Mouse (Mus musculus) liver, postnatal 0 days (tissue): ENCODE results near the gene Nr3c2.

Source experiments
- CTCF ChIP-seq: sonication (generic); IDR thresholded peaks from 2 replicates; pipeline ENCODE4 v1.5.1; 2016; ENCODE audit warnings: antibody characterized with exemption, low read depth
- EP300 ChIP-seq: IDR thresholded peaks from 2 replicates; pipeline ENCODE4 v1.6.1; 2016; ENCODE audit warnings: antibody characterized with exemption, low read depth, mild to moderate bottlenecking

- no peak for TF ChIP-seq CTCF
- no peak for TF ChIP-seq EP300
Measured at GRCm38 (mm10) chr8:77045711-77046110, 146.5 kb downstream of the Nr3c2 start.
